ENCODE assay signal across 22 mouse cellular contexts in the genomic region with DNA sequence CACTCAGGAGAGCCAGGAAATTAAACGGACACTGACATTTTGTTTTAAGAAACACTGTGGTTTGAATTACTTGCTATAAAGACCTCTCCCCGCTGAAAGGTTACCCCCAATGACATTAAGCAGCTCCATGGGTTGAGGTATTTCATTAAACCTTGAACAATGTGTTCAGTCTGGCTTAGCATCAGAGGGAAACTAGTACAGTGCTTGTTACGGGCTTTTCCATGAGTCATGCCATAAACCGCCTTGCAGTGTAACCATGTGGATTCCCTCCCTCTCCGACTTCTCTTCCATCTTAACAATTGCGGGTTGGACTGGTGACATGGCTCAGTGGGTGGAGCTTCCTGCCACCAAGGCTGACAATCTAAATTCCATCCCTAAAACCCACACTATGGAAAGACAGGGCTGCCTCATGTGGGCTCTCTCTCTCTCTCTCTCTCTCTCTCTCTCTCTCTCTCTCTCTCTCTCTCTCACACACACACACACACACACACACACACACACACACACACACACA.
DNase-seq lines count a peak whose midpoint lies in the region; ATAC-seq lines count a peak whose summit lies in the region.
"Had no signal": no experiment of that assay in that cellular context is flagged by ENCODE, and none has a peak within 500 bp of the region (broad histone marks: within the 10 kb centered on the region; RNA-seq: fewer than 3 reads in every experiment).

No protein-coding gene starts in this region.

- H3K4me3 ChIP-seq in liver, embryonic 12.5 days: no peak overlapping the region
- H3K4me3 ChIP-seq: embryonic facial prominence, embryonic 13.5 days; forebrain, embryonic 13.5 days; heart, adult 2 months; heart, embryonic 15.5 days; hindbrain, embryonic 13.5 days had no signal

- no peak for ATAC-seq in liver, embryonic 12.5 days
- ATAC-seq in erythroid progenitor cell, adult 5-6 weeks (replicated peaks; ENCODE audit: low FRiP score, poor library complexity, severe bottlenecking): no peak
- ATAC-seq: forebrain, embryonic 13.5 days; forebrain, postnatal 0 days; hindbrain, postnatal 0 days had no signal

- WGBS in liver, embryonic 12.5 days (ENCODE audit: insufficient replicate concordance): 74% methylated on average over 6 of the region's 6 CpGs

- H3K27ac ChIP-seq in liver, embryonic 12.5 days: no peak overlapping the region
- H3K27ac ChIP-seq: embryonic facial prominence, embryonic 13.5 days; forebrain, embryonic 13.5 days; heart, adult 2 months; heart, embryonic 15.5 days; hindbrain, embryonic 13.5 days; hindbrain, postnatal 0 days had no signal

- H3K9me3 ChIP-seq in liver, embryonic 12.5 days (replicated peaks): no peaks in the 10 kb centered on the region; the same call in 1 of the 2 replicates
- H3K9me3 ChIP-seq: forebrain, embryonic 13.5 days; heart, embryonic 15.5 days; hindbrain, embryonic 13.5 days had no signal

- H3K9ac ChIP-seq in liver, embryonic 12.5 days: no peak overlapping the region
- H3K9ac ChIP-seq: embryonic facial prominence, embryonic 13.5 days; forebrain, embryonic 13.5 days; forebrain, postnatal 0 days; heart, embryonic 15.5 days; hindbrain, embryonic 13.5 days had no signal

- peak; percentile 1 for DNase-seq in adrenal gland, adult 8-10 months
- no peak for DNase-seq in adrenal gland, postnatal 25 days
- DNase-seq in 3T3-L1 (ENCODE audit: low read depth, low spot score): peak; percentile 26
- peak; percentile 62 for DNase-seq in ZHBTc4 (ENCODE audit: low read depth, low spot score)
- DNase-seq in cerebellum, adult 9-11 months: no peak
- DNase-seq: adrenal gland, postnatal 14 days; cerebellum, adult 11-12 months; cerebellum, adult 9-10 months; cerebellum, postnatal 36 days; forebrain, postnatal 0 days; gastrocnemius, postnatal 14 days; heart, adult 2 months; heart, postnatal 14 days had no signal

- no peaks in the 10 kb centered on the region for H3K27me3 ChIP-seq in liver, embryonic 12.5 days (replicated peaks)
- H3K27me3 ChIP-seq: embryonic facial prominence, embryonic 13.5 days; forebrain, embryonic 13.5 days; heart, embryonic 15.5 days; hindbrain, embryonic 13.5 days had no signal

- H3K4me2 ChIP-seq in liver, embryonic 12.5 days: no peak overlapping the region
- H3K4me2 ChIP-seq: embryonic facial prominence, embryonic 13.5 days; forebrain, embryonic 13.5 days; heart, embryonic 11.5 days; heart, embryonic 15.5 days; hindbrain, embryonic 13.5 days had no signal

- no peaks in the 10 kb centered on the region for H3K36me3 ChIP-seq in liver, embryonic 12.5 days
- H3K36me3 ChIP-seq: embryonic facial prominence, embryonic 13.5 days; G1E; heart, embryonic 15.5 days; hindbrain, embryonic 13.5 days had no signal

- H3K4me1 ChIP-seq in liver, embryonic 12.5 days: no peaks in the 10 kb centered on the region
- H3K4me1 ChIP-seq: heart, embryonic 15.5 days had no signal

Comparison
In these comparisons a context has a peak if more than half of its experiments do, and no peak if none do; other contexts are left out.
1. DNase-seq: peak in adrenal gland, adult 8-10 months (single experiment), 3T3-L1 (single experiment) and ZHBTc4 (single experiment); none in adrenal gland, postnatal 25 days (single experiment) and cerebellum, adult 9-11 months (single experiment).